Mouse (Mus musculus) layer of hippocampus, adult 11-12 months (tissue): ENCODE measurements around the gene Ppm1a.

Experiments used
- DNase-seq: peaks from one replicate; pipeline ENCODE4 v3.0.0; 2022; ENCODE audit warnings: low spot score

Gene Ppm1a

GRCm38 (mm10) chr12:72825656-72826055, 68.4 kb downstream of the Ppm1a start:
- no peak for DNase-seq

GRCm38 (mm10) chr12:72828846-72829556, 71.7 kb downstream of the Ppm1a start:
- DNase-seq: no peak

GRCm38 (mm10) chr12:72829777-72830176, 72.5 kb downstream of the Ppm1a start:
- DNase-seq: no peak

GRCm38 (mm10) chr12:72830317-72830716, 73.1 kb downstream of the Ppm1a start:
- DNase-seq: peak; percentile 31

- peak; percentile 50 for DNase-seq
Observed at GRCm38 (mm10) chr12:72831711-72832432, 74.6 kb downstream of the Ppm1a start.

- no peak for DNase-seq
Observed at GRCm38 (mm10) chr12:72834773-72835517, 77.7 kb downstream of the Ppm1a start.

GRCm38 (mm10) chr12:72835518-72836015, 78.3 kb downstream of the Ppm1a start:
- no peak for DNase-seq

GRCm38 (mm10) chr12:72837302-72837701, 80.0 kb downstream of the Ppm1a start:
- no peak for DNase-seq

- DNase-seq: no peak
Observed at GRCm38 (mm10) chr12:72841500-72841899, 84.2 kb downstream of the Ppm1a start.

- DNase-seq: no peak
Observed at GRCm38 (mm10) chr12:72843135-72843534, 85.9 kb downstream of the Ppm1a start.

- DNase-seq: no peak
Observed at GRCm38 (mm10) chr12:72843555-72843954, 86.3 kb downstream of the Ppm1a start.

GRCm38 (mm10) chr12:72843973-72844620, 86.8 kb downstream of the Ppm1a start:
- no peak for DNase-seq

GRCm38 (mm10) chr12:72845946-72846345, 88.7 kb downstream of the Ppm1a start:
- DNase-seq: no peak

- DNase-seq: peak; percentile 62
Observed at GRCm38 (mm10) chr12:72847725-72848124, 90.5 kb downstream of the Ppm1a start.
